Mouse (Mus musculus) MEL (cell line): ENCODE measurements at regions not wholly inside any gene's neighbourhood (a gene's known extent, or its start where the extent isn't known, plus 50 kb on each side); places are given as distances from the start of the nearest gene placed in this dataset.

Experiments
- DNase-seq: peaks from one replicate; pipeline ENCODE4 v3.0.0; 2011; ENCODE audit warnings: low read depth, low spot score
- H3K27ac ChIP-seq: 2 replicates; pipeline ENCODE4 v1.5.1; 2012; ENCODE audit warnings: low read depth, mild to moderate bottlenecking, control low read depth, low read length, moderate library complexity; ENCODE audit not compliant: control insufficient read depth
- H3K27me3 ChIP-seq, 2 experiments: fragments of 150-350 bp in 1 of 2; sonication (generic) in 1 of 2; 2 replicates each; pipeline ENCODE4 v1.6.1; 2012; ENCODE audit warnings: low read length in 2 of 2, mild to moderate bottlenecking in 2 of 2, improper control_type of control experiment in 1 of 2, moderate library complexity in 1 of 2; ENCODE audit not compliant: insufficient read depth in 2 of 2, control insufficient read depth in 1 of 2
- H3K36me3 ChIP-seq, 2 experiments: 2 replicates each; pipeline ENCODE4 v1.6.1; 2012 to 2014; ENCODE audit warnings: low read length in 2 of 2, improper control_type of control experiment in 1 of 2, inconsistent platforms in 1 of 2, mild to moderate bottlenecking in 1 of 2; ENCODE audit not compliant: insufficient read depth in 2 of 2, control insufficient read depth in 1 of 2
- H3K4me1 ChIP-seq, 2 experiments: fragments of 150-350 bp in 1 of 2; sonication (generic) in 1 of 2; 2 replicates each; pipeline ENCODE4 v1.6.1; 2012; ENCODE audit warnings: low read length in 2 of 2, improper control_type of control experiment in 1 of 2, mild to moderate bottlenecking in 1 of 2; ENCODE audit not compliant: insufficient read depth in 2 of 2, control insufficient read depth in 1 of 2
- H3K4me3 ChIP-seq, 2 experiments: fragments of 150-350 bp in 1 of 2; sonication (generic) in 1 of 2; 2 replicates each; pipeline ENCODE4 v1.5.1; 2012; ENCODE audit warnings: low read depth in 2 of 2, low read length in 2 of 2, mild to moderate bottlenecking in 2 of 2, moderate library complexity in 2 of 2, control low read depth in 1 of 2, improper control_type of control experiment in 1 of 2; ENCODE audit not compliant: control insufficient read depth in 1 of 2, insufficient read depth in 1 of 2
- H3K79me2 ChIP-seq: 2 replicates; pipeline ENCODE4 v1.6.1; 2012; ENCODE audit warnings: mild to moderate bottlenecking, low read length, moderate library complexity; ENCODE audit not compliant: control insufficient read depth, poor library complexity, insufficient read depth
- H3K9ac ChIP-seq: 2 replicates; pipeline ENCODE4 v1.6.1; 2012; ENCODE audit warnings: low read depth, mild to moderate bottlenecking, control low read depth, low read length, moderate library complexity; ENCODE audit not compliant: control insufficient read depth, poor library complexity, severe bottlenecking
- H3K9me3 ChIP-seq: fragments of 150-350 bp; sonication (generic); replicated peaks from 2 replicates; pipeline ENCODE4 v1.6.1; 2012; ENCODE audit warnings: mild to moderate bottlenecking, low read length, improper control_type of control experiment, moderate library complexity; ENCODE audit not compliant: insufficient read depth
- CHD2 ChIP-seq: IDR thresholded peaks from 2 replicates; pipeline ENCODE4 v1.6.1; 2011; ENCODE audit warnings: low read length, improper control_type of control experiment
- E2F4 ChIP-seq: IDR thresholded peaks from 2 replicates; pipeline ENCODE4 v1.6.1; 2011; ENCODE audit warnings: low read depth, low read length, improper control_type of control experiment, borderline replicate concordance
- EP300 ChIP-seq, 2 experiments: IDR thresholded peaks; 2 replicates each; pipeline ENCODE4 v1.6.1; 2011; ENCODE audit warnings: improper control_type of control experiment in 2 of 2, low read length in 2 of 2, low read depth in 1 of 2, mild to moderate bottlenecking in 1 of 2
- ETS1 ChIP-seq: IDR thresholded peaks from 2 replicates; pipeline ENCODE4 v1.6.1; 2012; ENCODE audit warnings: low read depth, mild to moderate bottlenecking, inconsistent platforms, low read length, improper control_type of control experiment, moderate library complexity
- GATA1 ChIP-seq: IDR thresholded peaks from 2 replicates; pipeline ENCODE4 v1.6.1; 2011; ENCODE audit warnings: low read depth, low read length, improper control_type of control experiment
- MAZ ChIP-seq: IDR thresholded peaks from 2 replicates; pipeline ENCODE4 v1.6.1; 2012; ENCODE audit warnings: low read depth, mild to moderate bottlenecking, inconsistent platforms, low read length, improper control_type of control experiment
- MYC ChIP-seq: IDR thresholded peaks from 2 replicates; pipeline ENCODE4 v1.6.1; 2011; ENCODE audit warnings: low read depth, mild to moderate bottlenecking, low read length, improper control_type of control experiment, moderate library complexity
- POLR2A ChIP-seq, 2 experiments: IDR thresholded peaks; 2 replicates each; pipeline ENCODE4 v1.6.1; 2011 to 2012; ENCODE audit warnings: low read length in 2 of 2, mild to moderate bottlenecking in 2 of 2, control low read depth in 1 of 2, improper control_type of control experiment in 1 of 2, low read depth in 1 of 2, moderate library complexity in 1 of 2; ENCODE audit not compliant: control insufficient read depth in 1 of 2, insufficient read depth in 1 of 2, poor library complexity in 1 of 2
- POLR2AphosphoS5 ChIP-seq: IDR thresholded peaks from 2 replicates; pipeline ENCODE4 v1.6.1; 2012; ENCODE audit warnings: low read depth, borderline replicate concordance, mild to moderate bottlenecking, inconsistent platforms, low read length, moderate library complexity, mixed read lengths
- SIN3A ChIP-seq: IDR thresholded peaks from 2 replicates; pipeline ENCODE4 v1.6.1; 2012; ENCODE audit warnings: low read length, improper control_type of control experiment, inconsistent platforms
- TAL1 ChIP-seq: IDR thresholded peaks from 2 replicates; pipeline ENCODE4 v1.6.1; 2012; ENCODE audit warnings: mild to moderate bottlenecking, inconsistent platforms, low read length, moderate library complexity, mixed read lengths
- TBP ChIP-seq: IDR thresholded peaks from 2 replicates; pipeline ENCODE4 v1.8.0; 2011; ENCODE audit warnings: low read depth, low read length, improper control_type of control experiment
- TCF12 ChIP-seq: IDR thresholded peaks from 2 replicates; pipeline ENCODE4 v1.6.1; 2014; ENCODE audit warnings: low read depth, mild to moderate bottlenecking, inconsistent platforms, low read length, improper control_type of control experiment, moderate library complexity
- USF2 ChIP-seq, 2 experiments: IDR thresholded peaks; 2 replicates each; pipeline ENCODE4 v1.6.1; 2011 to 2012; ENCODE audit warnings: improper control_type of control experiment in 2 of 2, low read length in 2 of 2, borderline replicate concordance in 1 of 2, inconsistent platforms in 1 of 2, low read depth in 1 of 2, mild to moderate bottlenecking in 1 of 2; ENCODE audit not compliant: insufficient read depth in 1 of 2

- no peaks in the 10 kb centered on the region for H3K27me3 ChIP-seq
- no peak overlapping the region for H3K4me3 ChIP-seq
- DNase-seq, result no peak
- no peaks in the 10 kb centered on the region for H3K36me3 ChIP-seq
- H3K9me3 ChIP-seq, result no peaks in the 10 kb centered on the region
- no peak overlapping the region for H3K9ac ChIP-seq
- TF ChIP-seq TBP, result no peak
- H3K79me2 ChIP-seq, result no peaks in the 10 kb centered on the region
- no peak overlapping the region for H3K27ac ChIP-seq
- no peaks in the 10 kb centered on the region for H3K4me1 ChIP-seq
Observed at GRCm38 (mm10) chr17:93460409-93460808, 261.6 kb downstream of the Adcyap1 start.

- TF ChIP-seq E2F4 (no peak), TCF12 (no peak), CHD2 (no peak), MAZ (no peak), GATA1 (no peak), USF2 (IDR thresholded peaks at IDR 0.05; ENCODE audit: borderline replicate concordance in 1 of 2, insufficient read depth in 1 of 2, low read depth in 1 of 2, low read length in 2 of 2) (no peak), EP300 (IDR thresholded peaks at IDR 0.05; ENCODE audit: low read depth in 1 of 2, low read length in 2 of 2) (no peak)
- TF ChIP-seq, all 39 proteins: peak for 0
- Histone ChIP-seq H3K9me3 (no peaks in the 10 kb centered on the region), H3K79me2 (no peaks in the 10 kb centered on the region), H3K27ac (no peak overlapping the region), H3K36me3 (no peaks in the 10 kb centered on the region), H3K4me3 (no peak overlapping the region), H3K4me1 (no peaks in the 10 kb centered on the region), H3K9ac (no peak overlapping the region), H3K27me3 (no peaks in the 10 kb centered on the region)
- DNase-seq, result no peak
Observed at GRCm38 (mm10) chr17:93463621-93464211, 264.9 kb downstream of the Adcyap1 start.

- no peaks in the 10 kb centered on the region for H3K36me3 ChIP-seq
- H3K4me3 ChIP-seq, result no peak overlapping the region
- H3K9ac ChIP-seq, result no peak overlapping the region
- no peaks in the 10 kb centered on the region for H3K9me3 ChIP-seq
- H3K27me3 ChIP-seq, result no peaks in the 10 kb centered on the region
- H3K79me2 ChIP-seq, result no peaks in the 10 kb centered on the region
- DNase-seq, result no peak
- no peak overlapping the region for H3K27ac ChIP-seq
- TF ChIP-seq POLR2A (IDR thresholded peaks at IDR 0.05; ENCODE audit: control insufficient read depth in 1 of 2, insufficient read depth in 1 of 2, low read depth in 1 of 2, low read length in 2 of 2, poor library complexity in 1 of 2) (no peak), GATA1 (no peak), ETS1 (no peak), TAL1 (no peak), POLR2AphosphoS5 (no peak), MYC (no peak), TBP (no peak), SIN3A (no peak)
- no peaks in the 10 kb centered on the region for H3K4me1 ChIP-seq
Observed at GRCm38 (mm10) chr17:93482378-93482777, 283.6 kb downstream of the Adcyap1 start.
